Mouse (Mus musculus) cortical plate, adult 2 months (tissue): Measurements from ENCODE around the gene Eml3.

Experiments used
- CTCF ChIP-seq: fragments of 200-500 bp; IDR thresholded peaks from 2 replicates; pipeline ENCODE4 v1.5.1; 2011; ENCODE audit warnings: mild to moderate bottlenecking, control low read depth, low read length; ENCODE audit not compliant: insufficient read depth; ENCODE audit errors: extremely low read depth
- POLR2A ChIP-seq: fragments of 200-500 bp; IDR thresholded peaks from 2 replicates; pipeline ENCODE4 v1.6.1; 2011; ENCODE audit warnings: mild to moderate bottlenecking, low read length, control low read depth; ENCODE audit not compliant: insufficient read depth; ENCODE audit errors: extremely low read depth

DNA sequence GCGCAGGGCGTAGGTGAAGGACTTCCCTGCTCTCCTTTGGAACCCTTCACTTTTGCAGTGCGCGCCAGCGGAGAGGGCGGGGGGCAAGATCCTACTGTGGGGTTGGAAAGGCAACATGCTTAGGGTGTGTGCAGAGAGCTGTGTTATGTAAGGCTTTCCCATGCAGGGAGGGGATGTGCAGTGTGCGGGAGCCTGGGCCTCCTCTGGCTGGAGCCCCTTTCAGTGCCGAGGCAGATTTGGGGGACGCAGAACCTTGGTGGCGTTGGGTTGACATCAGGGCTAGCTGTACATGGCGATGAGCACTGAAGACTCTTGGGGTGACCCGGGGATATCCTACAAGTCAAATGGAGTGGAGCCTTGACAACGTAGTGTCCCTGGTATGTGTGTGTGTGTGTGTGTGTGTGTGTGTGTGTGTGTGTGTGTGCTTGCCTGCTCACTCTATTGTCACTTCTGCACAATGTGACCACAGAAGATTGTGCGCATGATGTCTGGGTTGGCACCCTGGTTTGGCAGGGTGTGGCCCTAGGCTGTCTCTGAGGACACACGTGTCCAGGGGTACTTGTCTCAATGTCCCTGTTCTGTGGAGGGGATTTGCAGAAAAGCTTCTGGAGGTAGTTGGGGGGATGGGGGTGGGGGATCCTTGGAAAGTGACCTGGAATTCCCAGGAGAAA lies 61.2 kb downstream of the Eml3 start:
- TF ChIP-seq CTCF (no peak), POLR2A (no peak)
